Mouse (Mus musculus): ENCODE measurements around the gene Lamc2. TPM values are rescaled to one million over a fixed set of nuclear protein-coding genes. Genes with fewer than 3 reads are reported as not detected.
"Not testable (repeated sequence)": the region's sequence is repeated elsewhere in the genome, so short reads cannot be mapped to it uniquely, and the experiment has no call there.

Lamc2 gene
- polyA plus RNA-seq, 1 experiment from 2014 or later, result 15.6 TPM

DNA sequence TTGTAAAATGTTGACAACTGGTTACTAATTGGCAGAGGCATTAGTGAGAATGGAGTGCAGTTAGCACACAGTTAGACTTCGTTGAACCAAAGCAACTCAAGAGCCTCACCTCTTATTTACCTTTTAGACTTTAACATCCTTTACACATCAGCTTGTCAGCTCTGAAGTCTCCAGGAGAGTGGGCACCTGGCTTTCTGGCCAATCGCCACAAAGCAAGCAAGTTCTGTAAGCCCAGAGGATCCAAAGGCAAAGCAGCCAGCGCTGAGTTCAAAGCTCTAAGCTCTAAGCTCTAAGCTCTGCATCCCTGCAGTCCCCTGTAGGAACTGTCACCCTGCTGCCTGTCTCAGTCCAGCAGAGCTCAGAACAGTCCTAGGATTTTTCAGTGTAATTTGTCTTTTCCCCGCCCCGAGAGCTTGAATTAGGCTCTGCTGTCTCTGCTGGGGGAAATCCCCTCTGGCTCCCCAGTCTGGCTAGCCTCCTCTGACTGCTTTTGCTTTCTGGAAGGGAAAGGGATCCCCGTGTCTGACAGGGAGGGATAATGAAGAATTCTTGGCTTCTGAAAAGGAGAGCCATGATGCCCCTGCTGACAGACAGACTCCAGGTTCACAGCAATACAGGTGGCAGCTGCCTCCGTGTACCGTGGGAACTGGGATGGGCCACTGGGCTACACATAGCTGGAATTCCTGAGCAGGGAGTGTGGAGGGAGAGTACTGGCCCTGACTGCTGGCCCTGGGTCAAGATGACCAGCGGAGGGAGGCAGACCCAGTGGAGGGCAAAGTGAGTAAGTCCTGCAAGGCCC, 94.6 kb downstream of the Lamc2 start:
- 22% methylated on average over 9 of the region's 9 CpGs for WGBS
- Histone ChIP-seq H3K4me1 (ENCODE audit: control insufficient read depth, insufficient read depth, low read length) (peaks cover 3% of the 10 kb centered on the region; the same call in 1 of the 2 replicates), H3K9ac (ENCODE audit: low read length) (no peak overlapping the region), H3K4me3 (replicated peaks; ENCODE audit: low read length) (no peak overlapping the region), H3K27me3 (ENCODE audit: control insufficient read depth, insufficient read depth, low read length) (no peaks in the 10 kb centered on the region), H3K27ac (ENCODE audit: low read length) (0 out of 2 replicates have a peak overlapping the region, but pooled peaks have one; percentile 17), H3K9me3 (replicated peaks; ENCODE audit: control insufficient read depth, low read length) (no peaks in the 10 kb centered on the region), H3K36me3 (ENCODE audit: control insufficient read depth, insufficient read depth, low read length) (no peaks in the 10 kb centered on the region), H3K4me2 (ENCODE audit: low read depth, low read length) (no peak overlapping the region)
- peak; percentile 60; the same call in 1 of the 2 replicates for ATAC-seq (ENCODE audit: insufficient read depth, low FRiP score)

DNA sequence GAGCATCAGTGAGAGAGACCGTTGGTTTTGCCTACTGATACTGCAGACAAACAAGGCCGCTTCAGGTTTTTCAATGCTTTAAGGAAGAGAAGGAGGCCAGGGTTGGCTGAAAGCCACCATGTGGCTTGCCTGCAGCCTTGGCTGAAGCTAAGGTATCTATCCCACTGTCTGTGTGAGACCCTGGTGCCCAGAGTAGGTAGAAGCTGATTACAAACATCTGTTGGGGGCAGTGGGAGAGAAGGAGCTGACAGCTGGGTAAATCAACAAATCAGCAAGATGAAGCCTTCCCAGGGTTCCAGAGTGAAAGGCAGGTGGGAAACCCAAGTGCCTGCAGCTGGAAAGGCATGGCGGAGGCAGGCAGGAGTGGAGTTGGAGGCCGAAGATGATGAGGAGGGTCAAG, 95.4 kb downstream of the Lamc2 start:
- Histone ChIP-seq H3K9me3 (replicated peaks; ENCODE audit: control insufficient read depth, low read length) (no peaks in the 10 kb centered on the region), H3K27ac (ENCODE audit: low read length) (no peak overlapping the region), H3K36me3 (ENCODE audit: control insufficient read depth, insufficient read depth, low read length) (no peaks in the 10 kb centered on the region), H3K4me2 (ENCODE audit: low read depth, low read length) (no peak overlapping the region), H3K4me3 (replicated peaks; ENCODE audit: low read length) (no peak overlapping the region), H3K9ac (ENCODE audit: low read length) (no peak overlapping the region), H3K27me3 (ENCODE audit: control insufficient read depth, insufficient read depth, low read length) (no peaks in the 10 kb centered on the region), H3K4me1 (ENCODE audit: control insufficient read depth, insufficient read depth, low read length) (peaks cover 3% of the 10 kb centered on the region; the same call in 1 of the 2 replicates)
- WGBS, result 64% methylated on average over 4 of the region's 4 CpGs
- ATAC-seq (ENCODE audit: insufficient read depth, low FRiP score), result no peak

DNA sequence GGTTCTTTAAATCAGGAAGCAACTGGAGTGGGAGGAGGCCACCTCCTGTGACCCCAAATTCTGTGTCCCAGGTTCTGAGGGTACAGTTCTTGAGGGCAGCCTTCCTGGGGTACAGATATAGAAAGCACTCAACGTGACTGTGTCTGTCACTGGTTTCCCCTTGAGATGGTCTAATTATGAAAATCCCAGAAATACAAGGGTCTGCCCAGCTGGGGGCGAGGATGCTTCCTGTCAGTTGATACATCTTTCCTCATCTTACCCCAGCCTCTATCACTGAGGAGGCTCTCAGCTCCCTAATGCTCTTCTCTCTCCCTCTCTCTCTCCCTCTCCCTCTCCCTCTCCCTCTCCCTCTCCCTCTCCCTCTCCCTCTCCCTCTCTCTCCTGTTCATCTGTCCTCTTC, 96.2 kb downstream of the Lamc2 start:
- 77% methylated on average over 2 of the region's 2 CpGs for WGBS
- Histone ChIP-seq H3K36me3 (ENCODE audit: control insufficient read depth, insufficient read depth, low read length) (no peaks in the 10 kb centered on the region), H3K27me3 (ENCODE audit: control insufficient read depth, insufficient read depth, low read length) (no peaks in the 10 kb centered on the region), H3K4me2 (ENCODE audit: low read depth, low read length) (no peak overlapping the region), H3K4me1 (ENCODE audit: control insufficient read depth, insufficient read depth, low read length) (peaks cover 3% of the 10 kb centered on the region; the same call in 1 of the 2 replicates), H3K9ac (ENCODE audit: low read length) (no peak overlapping the region), H3K27ac (ENCODE audit: low read length) (no peak overlapping the region), H3K9me3 (replicated peaks; ENCODE audit: control insufficient read depth, low read length) (no peaks in the 10 kb centered on the region), H3K4me3 (replicated peaks; ENCODE audit: low read length) (no peak overlapping the region)
- no peak for ATAC-seq (ENCODE audit: insufficient read depth, low FRiP score)

DNA sequence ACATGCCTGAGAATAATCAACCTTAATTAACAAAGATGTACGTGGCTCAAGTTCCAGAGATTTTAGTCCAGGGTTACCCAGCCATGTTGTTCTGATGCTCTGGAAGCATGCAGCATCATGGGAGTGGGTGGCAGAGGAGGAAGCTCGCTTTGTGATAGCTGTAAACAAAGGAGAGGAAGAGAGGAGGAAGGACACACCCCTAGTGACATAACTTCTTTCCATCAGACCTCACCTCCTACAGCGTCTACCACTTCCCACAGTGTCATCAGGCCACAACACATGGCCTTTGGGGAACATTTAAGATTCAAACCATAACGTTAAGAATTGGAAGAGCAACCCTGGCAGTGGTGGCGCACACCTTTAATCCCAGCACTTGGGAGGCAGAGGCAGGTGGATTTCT, 98.5 kb downstream of the Lamc2 start:
- no peak for ATAC-seq (ENCODE audit: insufficient read depth, low FRiP score)
- no peak overlapping the region for H3K4me2 ChIP-seq (ENCODE audit: low read depth, low read length)
- no peak overlapping the region for H3K27ac ChIP-seq (ENCODE audit: low read length)
- no peak overlapping the region for H3K4me3 ChIP-seq (replicated peaks; ENCODE audit: low read length)
- no peaks in the 10 kb centered on the region for H3K27me3 ChIP-seq (ENCODE audit: control insufficient read depth, insufficient read depth, low read length)
- H3K9ac ChIP-seq (ENCODE audit: low read length), result no peak overlapping the region
- H3K36me3 ChIP-seq (ENCODE audit: control insufficient read depth, insufficient read depth, low read length), result no peaks in the 10 kb centered on the region
- WGBS, result 78% methylated on average over 5 of the region's 5 CpGs
- H3K4me1 ChIP-seq (ENCODE audit: control insufficient read depth, insufficient read depth, low read length), result peaks cover 3% of the 10 kb centered on the region; the same call in 1 of the 2 replicates
- H3K9me3 ChIP-seq (replicated peaks; ENCODE audit: control insufficient read depth, low read length), result no peaks in the 10 kb centered on the region

DNA sequence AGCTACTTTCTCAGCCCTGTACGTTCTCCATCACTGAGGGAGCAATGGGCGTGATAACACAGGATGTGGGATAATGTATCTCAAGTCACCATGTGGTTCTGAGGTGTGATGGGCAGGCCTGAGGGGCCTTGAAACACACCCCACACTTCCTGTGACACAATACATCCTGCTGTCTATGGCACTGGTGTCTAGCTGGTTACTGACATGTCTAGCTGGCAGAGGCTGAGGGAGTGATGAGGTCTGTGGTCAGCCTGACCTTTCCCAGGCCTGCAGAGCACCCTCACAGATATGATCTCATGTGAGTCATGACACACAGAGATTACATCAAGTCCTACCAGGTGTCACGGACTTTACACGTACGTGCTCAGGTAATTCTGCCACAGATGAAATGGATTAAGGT, 101.0 kb downstream of the Lamc2 start:
- H3K36me3 ChIP-seq (ENCODE audit: control insufficient read depth, insufficient read depth, low read length), result no peaks in the 10 kb centered on the region
- H3K27ac ChIP-seq (ENCODE audit: low read length), result no peak overlapping the region
- no peak overlapping the region for H3K9ac ChIP-seq (ENCODE audit: low read length)
- no peaks in the 10 kb centered on the region for H3K27me3 ChIP-seq (ENCODE audit: control insufficient read depth, insufficient read depth, low read length)
- no peak for ATAC-seq (ENCODE audit: insufficient read depth, low FRiP score)
- 84% methylated on average over 5 of the region's 5 CpGs for WGBS
- H3K4me3 ChIP-seq (replicated peaks; ENCODE audit: low read length), result no peak overlapping the region
- no peak overlapping the region for H3K4me2 ChIP-seq (ENCODE audit: low read depth, low read length)
- no peaks in the 10 kb centered on the region for H3K4me1 ChIP-seq (ENCODE audit: control insufficient read depth, insufficient read depth, low read length)
- no peaks in the 10 kb centered on the region for H3K9me3 ChIP-seq (replicated peaks; ENCODE audit: control insufficient read depth, low read length)

DNA sequence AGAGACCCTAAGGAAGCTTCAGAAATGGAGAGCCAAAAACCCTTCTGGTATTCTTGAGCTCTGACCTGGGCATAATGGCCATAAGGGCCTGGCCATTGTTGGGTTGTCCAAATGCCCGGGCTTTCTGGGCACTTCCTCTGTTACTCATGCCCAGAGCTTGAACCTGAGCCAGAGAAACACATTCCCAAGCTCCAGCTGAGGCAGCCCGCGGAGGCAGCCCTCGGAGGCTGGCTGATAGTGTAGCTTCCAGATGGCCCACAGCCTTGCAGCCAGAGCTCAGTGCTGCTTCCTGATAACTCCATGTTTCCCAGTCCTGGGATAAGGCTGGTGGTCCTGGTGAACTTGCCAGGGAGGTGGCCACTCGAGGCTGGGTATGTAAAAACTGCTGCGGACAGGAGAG, 102.1 kb downstream of the Lamc2 start:
- H3K27me3 ChIP-seq (ENCODE audit: control insufficient read depth, insufficient read depth, low read length), result no peaks in the 10 kb centered on the region
- no peak overlapping the region for H3K4me2 ChIP-seq (ENCODE audit: low read depth, low read length)
- H3K9ac ChIP-seq (ENCODE audit: low read length), result no peak overlapping the region
- no peaks in the 10 kb centered on the region for H3K36me3 ChIP-seq (ENCODE audit: control insufficient read depth, insufficient read depth, low read length)
- H3K4me1 ChIP-seq (ENCODE audit: control insufficient read depth, insufficient read depth, low read length), result no peaks in the 10 kb centered on the region
- no peak for ATAC-seq (ENCODE audit: insufficient read depth, low FRiP score)
- WGBS, result 59% methylated on average over 6 of the region's 6 CpGs
- no peak overlapping the region for H3K4me3 ChIP-seq (replicated peaks; ENCODE audit: low read length)
- H3K27ac ChIP-seq (ENCODE audit: low read length), result no peak overlapping the region
- no peaks in the 10 kb centered on the region for H3K9me3 ChIP-seq (replicated peaks; ENCODE audit: control insufficient read depth, low read length)

DNA sequence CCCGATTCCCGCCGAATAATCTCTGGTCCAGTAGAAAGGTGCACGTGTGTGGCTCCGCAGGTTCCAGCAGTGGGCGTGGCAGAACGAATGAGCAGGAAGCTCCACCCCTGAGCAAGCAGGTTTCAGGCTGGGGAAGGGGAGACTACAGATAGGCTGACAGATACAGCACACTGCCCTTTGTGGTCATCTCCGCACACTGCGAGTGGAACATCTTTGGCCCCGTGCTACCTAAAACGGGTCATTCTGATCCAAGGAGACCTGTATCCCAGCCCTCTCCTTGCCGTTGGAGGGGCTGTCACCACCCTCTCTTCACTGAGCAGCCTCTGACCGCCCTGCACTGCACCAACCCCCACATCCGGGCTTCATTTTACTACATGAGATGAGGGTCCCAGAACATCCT, 103.0 kb downstream of the Lamc2 start:
- ATAC-seq (ENCODE audit: insufficient read depth, low FRiP score); H3K9ac ChIP-seq (ENCODE audit: low read length); H3K36me3 ChIP-seq (ENCODE audit: control insufficient read depth, insufficient read depth, low read length); H3K9me3 ChIP-seq (replicated peaks; ENCODE audit: control insufficient read depth, low read length); H3K4me1 ChIP-seq (ENCODE audit: control insufficient read depth, insufficient read depth, low read length); H3K4me2 ChIP-seq (ENCODE audit: low read depth, low read length); H3K27ac ChIP-seq (ENCODE audit: low read length); H3K27me3 ChIP-seq (ENCODE audit: control insufficient read depth, insufficient read depth, low read length); H3K4me3 ChIP-seq (replicated peaks; ENCODE audit: low read length): not testable (repeated sequence)
- 83% methylated on average over 8 of the region's 14 CpGs for WGBS

DNA sequence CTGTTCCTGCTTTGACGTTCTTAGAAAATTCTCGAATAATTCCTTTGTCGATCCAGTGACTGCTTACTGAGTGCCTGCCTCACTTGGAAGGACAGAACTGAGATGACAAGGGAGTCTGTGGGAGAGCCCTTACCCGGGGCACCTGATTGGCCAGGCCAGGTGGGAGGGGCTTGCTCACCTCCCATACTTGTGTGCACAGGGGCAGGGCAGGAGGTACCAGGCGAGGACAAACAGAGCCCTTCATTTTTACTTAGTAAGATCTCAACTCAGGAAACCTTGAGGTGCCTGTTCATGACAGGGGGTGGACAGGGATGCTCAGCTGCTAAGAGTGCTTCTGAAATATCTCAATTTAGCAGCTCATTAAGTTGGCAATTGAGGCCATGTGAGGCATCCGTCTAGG, 110.3 kb downstream of the Lamc2 start:
- Histone ChIP-seq H3K9ac (ENCODE audit: low read length) (no peak overlapping the region), H3K36me3 (ENCODE audit: control insufficient read depth, insufficient read depth, low read length) (no peaks in the 10 kb centered on the region), H3K4me1 (ENCODE audit: control insufficient read depth, insufficient read depth, low read length) (peaks cover 8% of the 10 kb centered on the region; the same call in 1 of the 2 replicates), H3K4me3 (replicated peaks; ENCODE audit: low read length) (no peak overlapping the region), H3K4me2 (ENCODE audit: low read depth, low read length) (no peak overlapping the region), H3K27ac (ENCODE audit: low read length) (no peak overlapping the region), H3K9me3 (replicated peaks; ENCODE audit: control insufficient read depth, low read length) (no peaks in the 10 kb centered on the region), H3K27me3 (ENCODE audit: control insufficient read depth, insufficient read depth, low read length) (peaks cover 7% of the 10 kb centered on the region)
- 0 out of 2 replicates have a peak, but pooled peaks have one; percentile 44 for ATAC-seq (ENCODE audit: insufficient read depth, low FRiP score)
- 45% methylated on average over 6 of the region's 6 CpGs for WGBS

DNA sequence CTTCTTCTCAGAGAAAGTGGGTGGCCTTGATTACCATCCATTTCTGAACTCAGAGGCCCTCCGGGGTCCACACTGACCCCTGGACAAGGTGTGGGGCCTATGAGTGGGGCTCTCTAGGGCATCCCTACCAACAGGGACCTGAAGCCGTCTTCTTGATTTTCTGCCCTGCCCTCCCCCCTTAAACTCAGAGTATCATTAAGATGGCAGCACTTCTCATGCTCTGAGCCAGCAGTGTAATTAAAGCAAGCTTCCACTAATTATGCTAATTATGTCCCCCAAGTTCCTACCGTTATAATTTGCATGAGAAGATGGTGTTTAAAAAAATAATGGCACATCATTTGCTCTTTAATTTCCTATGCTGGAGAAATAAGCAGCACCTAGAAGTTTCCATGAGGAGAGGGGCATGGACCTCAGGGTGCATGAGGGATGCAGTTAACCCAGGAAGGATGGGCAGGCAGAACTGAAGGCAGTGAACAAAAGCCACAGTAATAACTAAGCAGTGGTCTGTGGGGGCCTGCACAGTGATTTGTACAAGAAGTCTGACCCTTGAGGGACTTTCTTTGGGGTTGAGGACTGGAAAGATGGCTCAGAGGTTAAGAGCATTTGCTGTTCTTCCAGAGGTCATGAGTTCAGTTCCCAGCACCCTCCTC, 111.0 kb downstream of the Lamc2 start:
- H3K36me3 ChIP-seq (ENCODE audit: control insufficient read depth, insufficient read depth, low read length), result no peaks in the 10 kb centered on the region
- peaks cover 7% of the 10 kb centered on the region for H3K27me3 ChIP-seq (ENCODE audit: control insufficient read depth, insufficient read depth, low read length)
- H3K4me3 ChIP-seq (replicated peaks; ENCODE audit: low read length), result no peak overlapping the region
- H3K9me3 ChIP-seq (replicated peaks; ENCODE audit: control insufficient read depth, low read length), result no peaks in the 10 kb centered on the region
- no peak overlapping the region for H3K9ac ChIP-seq (ENCODE audit: low read length)
- WGBS, result 69% methylated on average over 3 of the region's 3 CpGs
- peaks cover 8% of the 10 kb centered on the region; the same call in 1 of the 2 replicates for H3K4me1 ChIP-seq (ENCODE audit: control insufficient read depth, insufficient read depth, low read length)
- H3K4me2 ChIP-seq (ENCODE audit: low read depth, low read length), result no peak overlapping the region
- no peak overlapping the region for H3K27ac ChIP-seq (ENCODE audit: low read length)
- no peak for ATAC-seq (ENCODE audit: insufficient read depth, low FRiP score)

All from stomach, embryonic 16.5 days (tissue).